Mouse (Mus musculus): ENCODE measurements around the gene Mapk8ip3. TPM values are rescaled to one million over a fixed set of nuclear protein-coding genes. Genes with fewer than 3 reads are reported as not detected.
A peak's percentile ranks its signal among the peaks of the same experiment; 100 is the strongest.

The Mapk8ip3 gene
- polyA plus RNA-seq, 1 experiment = 272 TPM

DNA sequence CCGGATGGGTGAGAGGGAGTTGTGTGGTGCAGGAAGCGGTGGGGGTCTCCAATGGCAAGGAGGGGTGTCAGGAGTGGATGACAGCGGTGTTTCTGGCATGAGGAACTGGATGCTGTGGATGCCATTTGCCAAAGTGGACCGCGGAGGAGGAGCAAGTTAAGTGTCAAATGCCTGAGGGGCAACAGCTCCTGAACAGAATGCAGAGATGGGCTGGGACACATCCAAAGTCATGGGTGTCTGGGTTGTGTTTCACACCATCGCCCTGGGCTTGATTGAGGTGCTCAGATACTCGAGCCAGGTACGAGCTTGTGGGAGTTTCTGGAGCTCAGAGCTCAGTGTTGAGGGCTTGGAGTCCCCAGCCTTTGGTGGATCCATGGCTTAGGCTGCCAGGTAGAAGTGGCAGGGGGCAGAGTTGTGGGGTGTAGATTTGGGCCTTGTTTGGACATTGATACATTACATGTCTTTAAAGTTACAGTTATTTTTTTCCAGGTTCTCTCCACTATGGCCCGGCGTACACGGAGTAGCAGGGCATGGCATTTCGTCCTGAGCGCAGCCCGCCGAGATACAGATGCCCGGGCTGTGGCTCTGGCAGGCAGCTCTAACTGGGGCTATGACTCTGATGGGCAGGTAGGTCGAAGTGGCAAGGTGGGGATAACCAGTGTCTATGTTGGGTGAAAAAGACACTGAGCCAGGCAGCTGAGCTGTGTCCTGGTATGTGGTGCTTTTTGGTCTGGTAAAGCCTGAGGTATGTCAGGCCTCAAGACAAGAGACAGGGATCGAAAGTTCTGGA lies 49.3 kb downstream of the Mapk8ip3 start:
- TF ChIP-seq POLR2A (IDR thresholded peaks at IDR 0.05; ENCODE audit: control insufficient read depth, extremely low read depth, insufficient read depth, low read length, poor library complexity) = no peak
- TF ChIP-seq CTCF (IDR thresholded peaks at IDR 0.05; ENCODE audit: borderline replicate concordance, control insufficient read depth, extremely low read depth, insufficient read depth, low read length, poor library complexity) = no peak
- Histone ChIP-seq H3K4me3 (ENCODE audit: control insufficient read depth, insufficient read depth, low read length) (peak overlapping the region; percentile 75), H3K36me3 (ENCODE audit: control insufficient read depth, insufficient read depth, low read length) (peaks cover 27% of the 10 kb centered on the region), H3K27me3 (ENCODE audit: control insufficient read depth, insufficient read depth, low read length) (no peaks in the 10 kb centered on the region), H3K4me1 (replicated peaks; ENCODE audit: control insufficient read depth, insufficient read depth, low read length) (peaks cover 16% of the 10 kb centered on the region), H3K27ac (ENCODE audit: control insufficient read depth, insufficient read depth, low read length) (no peak overlapping the region)
- WGBS = 63% methylated on average over 18 of the region's 18 CpGs
- DNase-seq = no peak

DNA sequence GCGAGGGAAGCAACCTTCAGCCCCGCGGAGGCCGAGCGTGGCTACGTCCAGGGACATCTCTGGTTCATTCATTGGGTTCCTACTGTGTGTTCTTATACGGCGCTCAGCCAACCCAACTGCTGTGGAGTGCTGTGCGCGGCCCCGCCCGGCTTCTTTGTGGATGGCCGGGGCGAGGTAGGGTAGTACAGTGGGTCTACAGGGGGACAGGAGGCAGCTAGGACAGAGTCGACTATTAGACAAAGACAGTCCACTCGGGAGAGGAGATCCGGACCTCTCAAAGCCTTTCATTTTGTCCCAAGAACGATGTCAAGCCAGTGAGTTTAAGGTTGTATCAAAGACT lies 49.9 kb downstream of the Mapk8ip3 start:
- Histone ChIP-seq H3K4me1 (replicated peaks; ENCODE audit: control insufficient read depth, insufficient read depth, low read length) (peaks cover 16% of the 10 kb centered on the region), H3K27ac (ENCODE audit: control insufficient read depth, insufficient read depth, low read length) (no peak overlapping the region), H3K4me3 (ENCODE audit: control insufficient read depth, insufficient read depth, low read length) (peak overlapping the region; percentile 75), H3K36me3 (ENCODE audit: control insufficient read depth, insufficient read depth, low read length) (peaks cover 22% of the 10 kb centered on the region), H3K27me3 (ENCODE audit: control insufficient read depth, insufficient read depth, low read length) (no peaks in the 10 kb centered on the region)
- DNase-seq = no peak
- under 1% methylated on average over 18 of the region's 18 CpGs for WGBS
- TF ChIP-seq POLR2A (IDR thresholded peaks at IDR 0.05; ENCODE audit: control insufficient read depth, extremely low read depth, insufficient read depth, low read length, poor library complexity) (no peak), CTCF (IDR thresholded peaks at IDR 0.05; ENCODE audit: borderline replicate concordance, control insufficient read depth, extremely low read depth, insufficient read depth, low read length, poor library complexity) (no peak)

GRCm38 (mm10) chr17:24886134-24886931 lies 50.4 kb downstream of the Mapk8ip3 start, which contains the start of the genes Nubp2 and Spsb3:
Gene Nubp2, minus strand, starts transcription at chr17:24886349.
Gene Spsb3, plus strand, starts transcription at chr17:24886643.
- DNase-seq = peak; percentile 96
- H3K27me3 ChIP-seq (ENCODE audit: control insufficient read depth, insufficient read depth, low read length) = no peaks in the 10 kb centered on the region
- peaks cover 16% of the 10 kb centered on the region for H3K4me1 ChIP-seq (replicated peaks; ENCODE audit: control insufficient read depth, insufficient read depth, low read length)
- H3K4me3 ChIP-seq (ENCODE audit: control insufficient read depth, insufficient read depth, low read length) = peak within 1 kb of the TSS; percentile 83
- TF ChIP-seq POLR2A (IDR thresholded peaks at IDR 0.05; ENCODE audit: control insufficient read depth, extremely low read depth, insufficient read depth, low read length, poor library complexity) (peak; percentile 66; the same call in 1 of the 2 replicates), CTCF (IDR thresholded peaks at IDR 0.05; ENCODE audit: borderline replicate concordance, control insufficient read depth, extremely low read depth, insufficient read depth, low read length, poor library complexity) (peak; percentile 38; the same call in 1 of the 2 replicates)
- WGBS = under 1% methylated on average over 69 of the region's 69 CpGs
- H3K27ac ChIP-seq (ENCODE audit: control insufficient read depth, insufficient read depth, low read length) = no peak within 1 kb of the TSS
- H3K36me3 ChIP-seq (ENCODE audit: control insufficient read depth, insufficient read depth, low read length) = peaks cover 20% of the 10 kb centered on the region

DNA sequence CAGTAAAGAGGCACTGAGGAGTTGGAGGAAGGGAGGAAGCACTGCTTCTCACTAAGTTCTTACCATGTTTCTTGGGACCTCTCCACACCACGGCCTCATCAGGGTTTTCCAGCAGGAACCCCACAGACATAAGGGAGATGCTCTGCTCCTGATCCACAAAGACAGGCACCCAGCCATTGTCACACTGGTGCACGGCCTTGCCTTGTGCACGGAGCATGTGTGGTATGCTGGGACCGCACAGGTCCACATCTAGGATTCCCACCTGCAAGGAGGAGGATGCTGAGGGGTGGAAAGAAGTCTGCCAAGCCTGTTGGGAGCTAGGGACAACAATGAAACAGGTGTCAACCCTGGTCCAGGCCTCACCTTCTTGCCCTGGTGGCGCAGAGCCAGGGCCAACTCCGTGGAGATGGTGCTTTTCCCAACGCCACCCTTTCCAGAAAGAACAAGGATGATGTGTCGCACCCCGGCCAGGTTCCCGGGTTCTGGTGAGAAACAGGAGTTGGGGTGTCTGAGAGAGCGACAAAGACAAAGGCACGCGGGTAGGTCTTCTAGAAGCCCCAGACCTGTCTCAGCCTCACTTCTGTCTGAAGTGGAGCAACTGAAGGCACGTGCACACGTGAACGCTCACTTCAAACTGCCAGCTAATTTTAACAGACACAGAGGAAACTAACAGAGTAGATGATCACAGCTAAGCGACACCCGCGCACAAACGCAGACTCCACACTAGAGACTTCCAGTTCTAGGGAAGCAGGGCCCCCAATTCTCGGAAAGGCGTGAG lies 51.2 kb downstream of the Mapk8ip3 start:
- Histone ChIP-seq H3K36me3 (ENCODE audit: control insufficient read depth, insufficient read depth, low read length) (peaks cover 12% of the 10 kb centered on the region), H3K4me3 (ENCODE audit: control insufficient read depth, insufficient read depth, low read length) (peak overlapping the region; percentile 83), H3K4me1 (replicated peaks; ENCODE audit: control insufficient read depth, insufficient read depth, low read length) (peaks cover 16% of the 10 kb centered on the region), H3K27me3 (ENCODE audit: control insufficient read depth, insufficient read depth, low read length) (no peaks in the 10 kb centered on the region), H3K27ac (ENCODE audit: control insufficient read depth, insufficient read depth, low read length) (no peak overlapping the region)
- 24% methylated on average over 22 of the region's 22 CpGs for WGBS
- no peak for DNase-seq
- no peak for TF ChIP-seq CTCF (IDR thresholded peaks at IDR 0.05; ENCODE audit: borderline replicate concordance, control insufficient read depth, extremely low read depth, insufficient read depth, low read length, poor library complexity)
- no peak for TF ChIP-seq POLR2A (IDR thresholded peaks at IDR 0.05; ENCODE audit: control insufficient read depth, extremely low read depth, insufficient read depth, low read length, poor library complexity)

- H3K36me3 ChIP-seq (ENCODE audit: control insufficient read depth, insufficient read depth, low read length) = peaks cover 10% of the 10 kb centered on the region; the same call in 1 of the 2 replicates
- peaks cover 16% of the 10 kb centered on the region for H3K4me1 ChIP-seq (replicated peaks; ENCODE audit: control insufficient read depth, insufficient read depth, low read length)
- no peaks in the 10 kb centered on the region for H3K27me3 ChIP-seq (ENCODE audit: control insufficient read depth, insufficient read depth, low read length)
- H3K27ac ChIP-seq (ENCODE audit: control insufficient read depth, insufficient read depth, low read length) = no peak overlapping the region
- DNase-seq = no peak
- H3K4me3 ChIP-seq (ENCODE audit: control insufficient read depth, insufficient read depth, low read length) = no peak overlapping the region
- WGBS = 93% methylated on average over 6 of the region's 6 CpGs
- TF ChIP-seq POLR2A (IDR thresholded peaks at IDR 0.05; ENCODE audit: control insufficient read depth, extremely low read depth, insufficient read depth, low read length, poor library complexity) = no peak
- no peak for TF ChIP-seq CTCF (IDR thresholded peaks at IDR 0.05; ENCODE audit: borderline replicate concordance, control insufficient read depth, extremely low read depth, insufficient read depth, low read length, poor library complexity)
Measured at GRCm38 (mm10) chr17:24884391-24884790, 52.4 kb downstream of the Mapk8ip3 start.
